Mouse (Mus musculus) heart, embryonic 16.5 days (tissue): ENCODE measurements around the gene Nupr1. TPM values are rescaled to one million over a fixed set of nuclear protein-coding genes. Genes with fewer than 3 reads are reported as not detected.

Source experiments
- ATAC-seq: fragments of 200-750 bp; cut with Nextera tagmentation; replicated peaks from 2 replicates; pipeline ENCODE4 v1.8.0; 2017; ENCODE audit warnings: moderate number of reproducible peaks; ENCODE audit not compliant: insufficient read depth, low FRiP score; ENCODE audit errors: extremely low read depth
- H3K27ac ChIP-seq: fragments of 300-500 bp; sonication (generic); 2 replicates; pipeline ENCODE4 v1.5.1; 2014; ENCODE audit warnings: mild to moderate bottlenecking, low read length, control low read depth, moderate library complexity
- H3K27me3 ChIP-seq: fragments of 300-500 bp; sonication (generic); 2 replicates; pipeline ENCODE4 v1.6.1; 2014; ENCODE audit warnings: low read length, mixed read lengths; ENCODE audit not compliant: control insufficient read depth, insufficient read depth
- H3K36me3 ChIP-seq: fragments of 300-500 bp; sonication (generic); 2 replicates; pipeline ENCODE4 v1.6.1; 2014; ENCODE audit not compliant: control insufficient read depth, insufficient read depth
- H3K4me1 ChIP-seq: fragments of 300-500 bp; sonication (generic); 2 replicates; pipeline ENCODE4 v1.6.1; 2014; ENCODE audit warnings: low read length, mixed read lengths; ENCODE audit not compliant: control insufficient read depth, insufficient read depth
- H3K4me2 ChIP-seq: fragments of 300-500 bp; sonication (generic); 2 replicates; pipeline ENCODE4 v1.6.1; 2014; ENCODE audit warnings: low read depth, mild to moderate bottlenecking, control low read depth, low read length
- H3K4me3 ChIP-seq: fragments of 300-500 bp; sonication (generic); 2 replicates; pipeline ENCODE4 v1.5.1; 2014; ENCODE audit warnings: mild to moderate bottlenecking, control low read depth, low read length
- H3K9ac ChIP-seq: fragments of 300-500 bp; sonication (generic); 2 replicates; pipeline ENCODE4 v1.6.1; 2014; ENCODE audit warnings: low read length, control low read depth
- H3K9me3 ChIP-seq: fragments of 300-500 bp; sonication (generic); replicated peaks from 2 replicates; pipeline ENCODE4 v1.6.1; 2016; ENCODE audit warnings: low read length; ENCODE audit not compliant: control insufficient read depth
- WGBS: fragments of 180-500 bp; shearing (Covaris S2); extraction: QIAGEN DNeasy Blood & Tissue Kit; methylation state at CpG from one replicate; pipeline ENCODE4 v1.1.7; 2014; 5-methylcytosine and 5-hydroxymethylcytosine counted together
- microRNA-seq: library from miRNA; unstranded; fragments of <30 nt; microRNA quantifications from one replicate; pipeline ENCODE4, GENCODE M21; 2017
- polyA plus RNA-seq: library from polyadenylated mRNA; unstranded; fragments of >200 nt; fragmentation: Nextera tagmentation; extraction: Ambion mirVana; gene quantifications from 2 replicates; pipeline ENCODE4 v1.2.1, GENCODE M21; 2015

Gene Nupr1
- polyA plus RNA-seq, 1 experiment from 2014 or later: 12.9 TPM

- 0 out of 2 replicates have a peak, but pooled peaks cover 3% of the 10 kb centered on the region for H3K4me1 ChIP-seq
- ATAC-seq: peak; percentile 39
- no peaks in the 10 kb centered on the region for H3K9me3 ChIP-seq
- H3K27me3 ChIP-seq: peaks cover 3% of the 10 kb centered on the region; the same call in 1 of the 2 replicates
- 0 out of 2 replicates have a peak, but pooled peaks cover 3% of the 10 kb centered on the region for H3K36me3 ChIP-seq
- 2% methylated on average over 20 of the region's 20 CpGs for WGBS
- peak overlapping the region; percentile 93 for H3K4me2 ChIP-seq
- H3K4me3 ChIP-seq: peak overlapping the region; percentile 54
- peak overlapping the region; percentile 77 for H3K9ac ChIP-seq
- no peak overlapping the region for H3K27ac ChIP-seq
Observed at GRCm38 (mm10) chr7:126582759-126583158, 47.9 kb downstream of the Nupr1 start.

- H3K9me3 ChIP-seq: no peaks in the 10 kb centered on the region
- 0 out of 2 replicates have a peak, but pooled peaks cover 3% of the 10 kb centered on the region for H3K4me1 ChIP-seq
- H3K9ac ChIP-seq: no peak overlapping the region
- no peak overlapping the region for H3K4me2 ChIP-seq
- no peak overlapping the region for H3K4me3 ChIP-seq
- no peak for ATAC-seq
- no peak overlapping the region for H3K27ac ChIP-seq
- H3K36me3 ChIP-seq: peaks cover 10% of the 10 kb centered on the region
- H3K27me3 ChIP-seq: peaks cover 3% of the 10 kb centered on the region; the same call in 1 of the 2 replicates
- WGBS: 71% methylated on average over 6 of the region's 6 CpGs
Observed at GRCm38 (mm10) chr7:126581661-126582060, 49.0 kb downstream of the Nupr1 start.

GRCm38 (mm10) chr7:126579172-126579571, 51.5 kb downstream of the Nupr1 start:
- H3K9ac ChIP-seq: no peak overlapping the region
- WGBS: 50% methylated on average over 8 of the region's 8 CpGs
- no peaks in the 10 kb centered on the region for H3K9me3 ChIP-seq
- H3K4me3 ChIP-seq: no peak overlapping the region
- 0 out of 2 replicates have a peak, but pooled peaks cover 3% of the 10 kb centered on the region for H3K4me1 ChIP-seq
- H3K36me3 ChIP-seq: peaks cover 10% of the 10 kb centered on the region
- H3K4me2 ChIP-seq: no peak overlapping the region
- no peak overlapping the region for H3K27ac ChIP-seq
- H3K27me3 ChIP-seq: no peaks in the 10 kb centered on the region
- no peak for ATAC-seq

- 56% methylated on average over 8 of the region's 8 CpGs for WGBS
- Histone ChIP-seq H3K27ac (no peak overlapping the region), H3K9me3 (no peaks in the 10 kb centered on the region), H3K36me3 (peaks cover 10% of the 10 kb centered on the region), H3K9ac (no peak overlapping the region), H3K4me2 (no peak overlapping the region), H3K27me3 (no peaks in the 10 kb centered on the region), H3K4me3 (no peak overlapping the region), H3K4me1 (0 out of 2 replicates have a peak, but pooled peaks cover 1% of the 10 kb centered on the region)
- ATAC-seq: no peak
Observed at GRCm38 (mm10) chr7:126576946-126577345, 53.7 kb downstream of the Nupr1 start.

Small RNA genes lying within 50 kb of the gene (microRNA-seq; reads per million reads assigned to microRNA genes)
- 1.2 reads per million for gene Mir7059

Other genes with a start within 250 kb of the Nupr1 start
- gene Nfatc2ip, start 234.1 kb downstream of the Nupr1 start, polyA plus RNA-seq: 1.4 TPM in 2 replicates
- gene Cd19, start 216.0 kb downstream of the Nupr1 start, polyA plus RNA-seq: 0.05 and 0.09 TPM in 2 replicates
- gene Rabep2, start 202.1 kb downstream of the Nupr1 start, polyA plus RNA-seq: 22.1 and 22.2 TPM in 2 replicates
- gene Atp2a1, start 167.8 kb downstream of the Nupr1 start, polyA plus RNA-seq: 1.4 and 6.4 TPM in 2 replicates
- 44.3 and 46.0 TPM in 2 replicates for gene Sh2b1, start 155.4 kb downstream of the Nupr1 start, polyA plus RNA-seq
- gene Tufm, start 143.5 kb downstream of the Nupr1 start, polyA plus RNA-seq: 224 and 229 TPM in 2 replicates
- 29.7 and 30.6 TPM in 2 replicates for gene Atxn2l, start 127.4 kb downstream of the Nupr1 start, polyA plus RNA-seq
- 115 and 120 TPM in 2 replicates for gene Eif3c, start 64.5 kb downstream of the Nupr1 start, polyA plus RNA-seq
- gene Apobr, start 45.9 kb downstream of the Nupr1 start, polyA plus RNA-seq: 0.71 and 0.75 TPM in 2 replicates
- gene Cln3, start 45.0 kb downstream of the Nupr1 start, polyA plus RNA-seq: 20.2 TPM in 2 replicates
- not detected in 2 replicates for gene Il27, start 35.9 kb downstream of the Nupr1 start, polyA plus RNA-seq
- gene Sgf29, start 18.4 kb upstream of the Nupr1 start, polyA plus RNA-seq: 36.1 and 39.1 TPM in 2 replicates
- gene Sult1a1, start 45.6 kb upstream of the Nupr1 start, polyA plus RNA-seq: 17.4 and 18.5 TPM in 2 replicates
- 75.4 and 85.6 TPM in 2 replicates for gene Bola2, start 64.5 kb upstream of the Nupr1 start, polyA plus RNA-seq
- gene Slx1b, start 64.9 kb upstream of the Nupr1 start, polyA plus RNA-seq: 6.6 and 6.7 TPM in 2 replicates
- 57.7 and 131 TPM in 2 replicates for gene Coro1a, start 76.9 kb upstream of the Nupr1 start, polyA plus RNA-seq
- 58.6 and 62.5 TPM in 2 replicates for gene Mapk3, start 128.7 kb upstream of the Nupr1 start, polyA plus RNA-seq
- gene Gdpd3, start 135.5 kb upstream of the Nupr1 start, polyA plus RNA-seq: 0.75 and 1.00 TPM in 2 replicates
- 80.8 and 84.6 TPM in 2 replicates for gene Ypel3, start 146.1 kb upstream of the Nupr1 start, polyA plus RNA-seq
- gene Tbx6, start 150.6 kb upstream of the Nupr1 start, polyA plus RNA-seq: 0.09 and 0.58 TPM in 2 replicates
- gene Ppp4c, start 161.6 kb upstream of the Nupr1 start, polyA plus RNA-seq: 133 and 159 TPM in 2 replicates
- 0.86 and 1.4 TPM in 2 replicates for gene Fam57b, start 166.8 kb upstream of the Nupr1 start, polyA plus RNA-seq
- gene 4930451I11Rik, start 200.8 kb upstream of the Nupr1 start, polyA plus RNA-seq: not detected in 2 replicates
- gene Doc2a, start 216.6 kb upstream of the Nupr1 start, polyA plus RNA-seq: not detected in 2 replicates
- 19.8 and 22.2 TPM in 2 replicates for gene Hirip3, start 231.1 kb upstream of the Nupr1 start, polyA plus RNA-seq
- 50.5 and 52.0 TPM in 2 replicates for gene Ino80e, start 231.5 kb upstream of the Nupr1 start, polyA plus RNA-seq